Mouse (Mus musculus) ES-CJ7 (cell line): ENCODE measurements at regions not wholly inside any gene's neighbourhood (a gene's known extent, or its start where the extent isn't known, plus 50 kb on each side); places are given as distances from the start of the nearest gene placed in this dataset.
A peak's percentile ranks its signal among the peaks of the same experiment; 100 is the strongest.

ENCODE experiments used
- DNase-seq: peaks from one replicate; pipeline ENCODE4 v3.0.0; 2011; ENCODE audit warnings: low read depth, low spot score

GRCm38 (mm10) chr6:111883946-111884345 lies 389.6 kb upstream of the Lmcd1 start:
- no peak for DNase-seq

DNA sequence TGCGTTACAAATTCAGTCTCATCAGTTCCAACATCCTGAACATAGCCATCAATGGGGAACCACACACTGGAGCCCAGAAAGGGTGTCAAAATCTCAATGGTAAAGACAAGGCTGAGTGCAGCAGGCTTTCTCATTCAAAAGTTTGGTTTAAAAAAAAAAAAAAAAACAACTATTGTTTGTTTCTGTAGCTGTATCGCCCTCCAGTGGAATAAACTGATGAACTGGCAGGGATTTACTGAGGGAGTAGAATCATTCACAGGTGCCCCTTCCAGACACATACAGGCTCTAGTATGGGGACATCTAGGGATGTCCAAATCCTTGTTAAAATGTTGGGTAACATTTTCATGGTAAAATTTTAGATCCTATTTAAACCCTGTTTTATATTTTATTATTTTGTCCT lies 361.6 kb upstream of the Lmcd1 start:
- DNase-seq: peak; percentile 18

GRCm38 (mm10) chr6:111913771-111914405 lies 359.7 kb upstream of the Lmcd1 start:
- no peak for DNase-seq

DNA sequence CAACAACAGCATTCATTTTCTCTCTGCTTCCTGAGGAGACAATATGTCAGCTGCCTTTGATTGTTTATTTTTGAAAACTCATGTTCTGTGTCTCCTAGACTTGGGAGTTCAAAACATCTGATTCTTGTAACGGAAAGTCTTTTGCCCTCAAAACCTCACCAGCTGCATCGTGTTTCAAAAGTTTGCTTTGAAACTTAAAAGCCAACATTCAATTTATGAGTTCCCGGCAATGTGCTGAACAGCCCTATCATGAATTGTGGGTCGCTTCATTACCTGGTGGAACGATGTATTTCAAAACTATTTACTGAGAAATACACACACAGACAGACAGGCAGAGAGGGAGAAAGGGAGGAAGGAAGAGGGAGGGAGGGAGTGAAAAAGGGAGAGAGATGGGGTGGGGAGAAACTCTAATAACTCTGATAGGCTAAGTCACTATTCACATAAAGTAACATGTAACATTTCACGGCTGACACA lies 356.3 kb upstream of the Lmcd1 start:
- DNase-seq: no peak

DNA sequence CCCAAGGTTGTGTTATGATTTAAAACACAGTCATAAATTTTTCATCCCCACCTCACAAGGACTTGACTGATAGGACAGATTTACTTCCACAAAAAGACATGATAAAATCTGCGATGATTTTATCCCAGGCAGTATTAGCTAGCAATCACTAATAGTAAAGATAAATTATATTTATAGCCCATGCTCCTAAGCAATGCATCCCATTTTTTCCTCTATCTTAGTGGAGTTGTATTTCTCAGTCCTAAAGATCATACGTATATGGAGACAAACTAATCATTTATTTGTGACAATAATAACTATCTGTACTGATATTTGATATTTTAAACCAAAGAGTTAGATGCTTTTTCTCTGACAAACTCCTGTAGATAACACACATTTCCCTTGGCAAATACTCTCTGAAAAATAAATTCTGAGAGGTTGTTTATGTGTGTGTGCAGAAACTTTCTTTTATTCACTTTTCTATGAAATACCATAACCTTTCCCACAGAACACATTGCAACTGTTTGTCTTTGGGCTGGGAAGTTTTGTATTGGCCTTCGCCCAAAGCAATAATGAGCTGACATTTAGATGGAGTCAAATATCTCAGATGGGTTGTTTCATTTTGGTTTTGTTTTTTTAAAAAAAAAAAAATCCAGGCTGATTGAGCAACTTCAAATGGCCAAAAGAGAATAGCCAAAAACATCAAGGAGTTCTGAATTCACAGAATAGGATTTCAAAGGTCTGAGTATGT lies 355.5 kb upstream of the Lmcd1 start:
- no peak for DNase-seq

- no peak for DNase-seq
These were observed 341.0 kb upstream of the Lmcd1 start for GRCm38 (mm10) chr6:111932596-111932995.

GRCm38 (mm10) chr6:111954401-111954800 lies 319.2 kb upstream of the Lmcd1 start:
- no peak for DNase-seq

DNA sequence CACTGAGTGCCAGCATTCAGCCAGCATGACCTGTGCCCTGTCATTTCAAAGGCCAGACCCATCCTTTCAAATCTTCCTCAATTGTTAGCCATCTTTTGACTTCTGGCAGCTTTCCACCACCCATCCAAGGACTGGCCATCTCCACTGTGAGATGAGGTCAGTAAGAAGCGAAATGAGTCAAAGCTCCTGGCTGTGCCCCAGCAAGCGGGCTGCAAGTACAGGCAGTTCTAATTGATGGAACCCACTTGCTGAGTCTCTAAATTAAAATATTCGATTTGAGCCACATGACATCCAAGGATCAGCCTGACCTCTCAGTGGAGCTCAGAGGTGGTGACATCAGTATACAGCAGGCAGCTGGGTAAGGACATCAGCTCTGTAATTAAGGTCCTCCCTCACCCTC lies 307.8 kb upstream of the Lmcd1 start:
- DNase-seq: no peak

DNA sequence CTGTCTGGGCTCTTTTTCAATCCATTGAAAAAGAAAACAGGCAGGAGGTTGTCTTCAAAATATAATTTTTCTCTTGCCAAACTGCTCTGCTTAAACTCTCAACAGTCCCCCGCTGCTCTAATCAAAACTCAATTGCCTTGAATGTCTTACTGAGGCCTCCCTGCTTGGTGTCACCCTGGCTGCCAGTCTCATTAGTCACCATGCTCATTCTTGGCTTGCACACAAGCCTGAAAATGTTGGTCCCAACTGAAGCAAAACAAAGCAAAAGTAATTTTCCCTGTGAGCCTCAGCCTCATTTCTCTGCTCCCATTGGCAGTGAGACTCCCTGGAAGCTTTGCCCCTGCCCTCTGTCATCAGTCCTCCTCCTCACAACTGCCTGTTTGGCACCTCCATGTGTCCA lies 288.1 kb upstream of the Lmcd1 start:
- no peak for DNase-seq

- no peak for DNase-seq
These were observed 277.7 kb upstream of the Lmcd1 start for GRCm38 (mm10) chr6:111995823-111996222.

GRCm38 (mm10) chr6:112003784-112004471 lies 269.6 kb upstream of the Lmcd1 start:
- no peak for DNase-seq

GRCm38 (mm10) chr6:112026261-112027205 lies 247.0 kb upstream of the Lmcd1 start:
- no peak for DNase-seq

DNA sequence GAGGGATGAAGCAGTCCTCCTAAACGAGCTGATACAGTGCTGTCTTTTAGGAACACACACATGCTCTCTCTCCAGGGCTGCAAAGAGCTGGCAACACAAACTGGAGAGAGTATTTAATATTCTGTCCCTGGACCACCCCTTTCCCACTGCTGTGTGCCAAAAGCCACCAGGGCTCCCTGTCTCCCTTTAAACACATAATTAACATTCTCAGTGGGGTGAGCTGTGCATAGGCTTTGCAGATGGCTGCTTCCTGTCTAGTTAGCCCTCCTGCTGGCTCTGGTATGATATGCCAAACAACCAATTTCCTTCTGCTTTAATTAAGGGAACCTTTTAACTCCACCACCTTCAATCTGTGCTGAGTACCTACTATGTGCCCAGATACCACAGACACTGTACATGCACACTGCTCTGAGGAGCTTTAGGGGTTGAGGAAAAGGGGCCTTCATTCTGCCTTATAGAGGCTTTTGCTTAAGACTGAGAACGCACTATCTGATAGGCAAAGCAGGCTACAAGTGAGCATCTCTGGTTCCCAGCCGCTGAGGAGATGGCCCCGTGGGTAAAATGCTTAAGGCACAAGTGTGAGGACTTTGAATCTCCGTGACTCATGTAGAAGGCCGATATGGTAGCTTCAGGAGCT lies 222.9 kb upstream of the Lmcd1 start:
- DNase-seq: no peak

- DNase-seq: no peak
These were observed 221.4 kb upstream of the Lmcd1 start for GRCm38 (mm10) chr6:112052193-112052592.

GRCm38 (mm10) chr6:112057895-112058294 lies 215.7 kb upstream of the Lmcd1 start:
- no peak for DNase-seq

DNA sequence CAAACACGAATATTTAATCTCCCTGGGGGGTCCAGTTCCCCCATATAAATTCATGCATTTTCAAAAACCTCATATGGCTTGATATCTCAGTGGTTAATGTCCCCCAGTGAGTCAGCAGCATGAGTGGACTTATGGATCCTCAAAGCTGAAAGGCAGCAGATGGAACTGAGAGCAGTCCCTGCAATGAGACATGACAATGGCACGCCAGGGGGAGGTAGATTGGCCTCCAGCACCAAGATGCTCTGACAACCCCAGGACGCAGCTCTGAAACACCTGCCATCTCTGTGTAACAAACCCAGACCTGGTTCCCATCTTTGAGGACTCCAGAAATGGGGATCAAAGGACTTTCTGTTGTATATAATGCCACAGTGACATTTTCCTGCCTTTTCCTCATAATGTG lies 210.6 kb upstream of the Lmcd1 start:
- DNase-seq: no peak

GRCm38 (mm10) chr6:112090597-112090996 lies 183.0 kb upstream of the Lmcd1 start:
- no peak for DNase-seq

DNA sequence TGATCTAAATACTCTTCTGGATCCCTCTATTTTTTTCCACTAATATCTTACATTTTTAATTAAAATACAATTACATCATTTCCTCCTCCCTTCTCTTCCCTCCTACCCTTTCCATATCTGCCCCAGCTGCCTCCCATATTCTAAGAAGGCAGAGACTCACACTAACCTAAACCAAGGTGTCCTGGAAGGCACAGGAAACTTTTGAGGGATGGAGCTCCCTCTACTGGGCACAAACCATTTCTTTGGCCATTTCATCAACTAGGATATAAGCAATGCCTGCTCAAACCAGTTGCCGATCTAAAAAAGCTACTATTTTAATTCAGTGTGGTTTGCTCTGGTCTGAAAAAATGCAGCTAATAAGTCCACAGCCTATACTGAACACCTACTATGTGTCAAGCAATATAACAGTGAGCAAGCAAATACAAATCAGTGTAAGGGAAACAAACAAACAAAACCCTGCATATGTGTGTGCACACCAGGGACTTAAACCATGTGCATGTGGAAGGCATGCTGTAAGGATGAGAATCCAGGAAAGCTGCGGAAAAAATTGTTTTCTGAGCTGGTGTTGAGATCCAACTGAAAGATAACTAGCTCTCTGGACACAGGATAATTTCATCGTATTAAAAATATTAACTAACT lies 182.3 kb upstream of the Lmcd1 start:
- DNase-seq: peak; percentile 51

DNA sequence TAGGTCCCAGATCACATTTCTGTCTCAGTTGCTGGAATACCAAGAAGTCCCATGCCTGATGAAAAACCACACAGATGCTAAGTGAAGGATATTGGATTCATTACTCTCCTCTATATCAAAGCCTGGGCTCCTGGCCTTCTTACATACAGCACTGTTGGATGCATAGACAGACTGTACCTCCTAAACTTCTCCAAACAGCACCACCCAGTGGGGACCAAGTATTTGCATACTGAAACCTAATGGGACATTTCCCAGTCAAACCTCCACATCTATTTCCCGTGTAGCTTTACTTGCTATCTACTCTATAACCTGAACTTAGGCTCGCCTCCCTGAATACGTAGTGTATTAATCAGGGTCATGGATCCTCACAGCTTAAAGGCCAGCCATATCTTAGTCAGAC lies 180.3 kb upstream of the Lmcd1 start:
- DNase-seq: peak; percentile 12

DNA sequence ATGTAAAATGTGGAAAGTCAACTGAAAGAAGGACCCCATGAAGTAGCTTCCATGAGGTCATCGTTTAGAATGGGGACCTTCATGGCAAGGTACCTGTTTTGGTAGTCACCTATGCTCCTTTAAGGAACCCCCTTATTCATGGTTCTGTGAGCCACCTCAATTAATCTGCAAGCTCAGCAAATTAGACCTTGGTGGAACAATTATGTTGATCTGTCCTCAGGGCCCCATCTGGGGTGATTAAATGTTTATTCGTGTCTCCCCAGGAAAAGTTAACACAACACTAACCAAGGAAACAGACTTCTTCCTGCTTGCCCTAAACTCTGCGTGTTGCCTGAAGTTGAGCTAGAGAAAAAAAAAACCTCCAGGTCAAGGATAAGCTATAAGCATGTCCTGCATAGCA lies 175.9 kb upstream of the Lmcd1 start:
- DNase-seq: no peak

DNA sequence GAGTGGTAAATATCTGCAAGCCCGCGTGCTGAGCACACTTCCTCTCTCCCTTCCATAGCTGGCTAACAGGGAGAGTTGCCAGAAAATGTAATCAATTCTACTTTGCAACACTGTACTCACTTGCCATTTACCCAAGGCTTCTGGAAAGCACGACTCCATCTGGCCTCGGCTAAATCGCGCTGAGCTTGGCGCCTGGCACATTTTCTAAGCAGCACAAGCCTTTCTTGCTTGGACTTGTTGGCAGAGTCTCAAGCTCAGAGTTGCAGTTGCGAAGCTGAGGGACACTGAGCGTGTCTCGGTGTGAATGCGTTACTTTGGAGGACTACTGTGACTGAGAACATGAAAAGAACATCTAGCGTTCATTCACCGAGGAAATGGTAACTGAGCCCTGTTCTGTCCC lies 164.9 kb upstream of the Lmcd1 start:
- no peak for DNase-seq
